Mouse (Mus musculus) cerebellum, postnatal 25 days (tissue): ENCODE results near the gene Wwox.

Source experiments
- DNase-seq, 2 experiments: peaks; one replicate each; pipeline ENCODE4 v3.0.0; 2021; ENCODE audit warnings: mixed read lengths in 2 of 2

Gene Wwox

GRCm38 (mm10) chr8:115390921-115391504, 951.6 kb downstream of the Wwox start:
- DNase-seq: no peak

GRCm38 (mm10) chr8:115395840-115396239, 956.4 kb downstream of the Wwox start:
- no peak for DNase-seq

- no peak for DNase-seq
These were observed 958.5 kb downstream of the Wwox start for GRCm38 (mm10) chr8:115397981-115398380.

- DNase-seq: no peak
These were observed 960.7 kb downstream of the Wwox start for GRCm38 (mm10) chr8:115400013-115400720.
